Mouse (Mus musculus) left cerebral cortex, postnatal 36 days (tissue): ENCODE results near the gene Gm49342. TPM values are rescaled to one million over a fixed set of nuclear protein-coding genes. Genes with fewer than 3 reads are reported as not detected.

ENCODE experiments used
- total RNA-seq, 2 experiments: library from RNA; stranded (reverse); gene quantifications; 2 replicates each; pipeline ENCODE4 v1.2.3; 2021

The Gm49342 gene
- total RNA-seq, 2 experiments from 2014 or later: 10.0 to 13.0 TPM

Other genes with a start within 250 kb of the Gm49342 start
- gene Olfr748, start 237.1 kb upstream of the Gm49342 start, total RNA-seq: not detected
- gene Olfr749, start 199.4 kb upstream of the Gm49342 start, total RNA-seq: not detected
- gene Ttc5, start 159.0 kb upstream of the Gm49342 start, total RNA-seq: 10 to 100 TPM; 55.2 to 67.9 TPM
- gene Ccnb1ip1, start 136.8 kb upstream of the Gm49342 start, total RNA-seq: not detected
- gene Parp2, start 136.7 kb upstream of the Gm49342 start, total RNA-seq: 10 to 100 TPM; 24.0 to 28.7 TPM
- gene Tep1, start 74.0 kb upstream of the Gm49342 start, total RNA-seq: 1 to 10 TPM; 2.9 to 4.1 TPM
- 1 to 10 TPM; 3.6 to 4.8 TPM for gene Klhl33, start 47.0 kb upstream of the Gm49342 start, total RNA-seq
- gene Osgep, start 19.6 kb upstream of the Gm49342 start, total RNA-seq: 10 to 100 TPM; 32.0 to 35.7 TPM
- 10 to 100 TPM; 52.0 to 58.6 TPM for gene Apex1, start 19.5 kb upstream of the Gm49342 start, total RNA-seq
- gene Pip4p1, start 13.7 kb upstream of the Gm49342 start, total RNA-seq: 100 to 1,000 TPM in 1 of 2 experiments, 10 to 100 TPM in 1; 89.8 to 103 TPM
- 10 to 100 TPM; 10.7 to 11.0 TPM for gene Pnp, start 13.4 kb upstream of the Gm49342 start, total RNA-seq
- 1 to 10 TPM; 1.1 to 1.4 TPM for gene Pnp2, start 11.5 kb downstream of the Gm49342 start, total RNA-seq
- gene Rnase10, start 63.2 kb downstream of the Gm49342 start, total RNA-seq: under 1 TPM; 0.20 to 0.25 TPM
- gene Rnase9, start 97.4 kb downstream of the Gm49342 start, total RNA-seq: not detected
- gene Rnase11, start 105.6 kb downstream of the Gm49342 start, total RNA-seq: not detected
- gene Rnase12, start 113.1 kb downstream of the Gm49342 start, total RNA-seq: not detected
- gene Olfr750, start 129.9 kb downstream of the Gm49342 start, total RNA-seq: not detected
- gene Rnase4, start 146.6 kb downstream of the Gm49342 start, total RNA-seq: 10 to 100 TPM; 17.8 to 19.3 TPM
- gene Ang, start 146.6 kb downstream of the Gm49342 start, total RNA-seq: 1 to 10 TPM; 3.6 to 5.3 TPM
- gene Eddm3b, start 169.9 kb downstream of the Gm49342 start, total RNA-seq: not detected
- gene Rnase6, start 179.4 kb downstream of the Gm49342 start, total RNA-seq: under 1 TPM in 1 of 2 experiments, not detected in 1; 0.12 TPM
- under 1 TPM; 0.76 to 0.97 TPM for gene Rnase1, start 202.3 kb downstream of the Gm49342 start, total RNA-seq
- gene Rnase2b, start 217.7 kb downstream of the Gm49342 start, total RNA-seq: not detected